Mouse (Mus musculus) erythroblast, embryonic 14.5 days (primary cell): ENCODE results near the gene Celf2. TPM values are rescaled to one million over a fixed set of nuclear protein-coding genes. Genes with fewer than 3 reads are reported as not detected.
A peak's percentile ranks its signal among the peaks of the same experiment; 100 is the strongest.

Experiments used
- H3K27me3 ChIP-seq: 2 replicates; pipeline ENCODE4 v1.6.1; 2012; ENCODE audit warnings: inconsistent platforms; ENCODE audit not compliant: control insufficient read depth
- H3K36me3 ChIP-seq: 2 replicates; pipeline ENCODE4 v1.6.1; 2012; ENCODE audit warnings: mild to moderate bottlenecking, inconsistent platforms; ENCODE audit not compliant: control insufficient read depth
- H3K4me1 ChIP-seq: 2 replicates; pipeline ENCODE4 v1.6.1; 2012; ENCODE audit warnings: inconsistent platforms; ENCODE audit not compliant: control insufficient read depth
- H3K4me3 ChIP-seq: replicated peaks from 2 replicates; pipeline ENCODE3; 2012; ENCODE audit warnings: moderate library complexity, mild to moderate bottlenecking, inconsistent platforms
- H3K9me3 ChIP-seq: 2 replicates; pipeline ENCODE4 v1.6.1; 2012; ENCODE audit warnings: low read length, inconsistent platforms, mixed read lengths; ENCODE audit not compliant: control insufficient read depth
- GATA1 ChIP-seq: IDR thresholded peaks from 2 replicates; pipeline ENCODE4 v1.6.1; 2012; ENCODE audit warnings: low read length, inconsistent platforms, mixed read lengths
- TAL1 ChIP-seq: IDR thresholded peaks from 3 replicates; pipeline ENCODE4 v1.6.1; 2012; ENCODE audit warnings: low read length, inconsistent platforms, mixed read lengths
- polyA plus RNA-seq: library from polyadenylated mRNA; stranded (reverse); fragments of >175 nt; gene quantifications from 2 replicates; pipeline ENCODE4 v1.2.3, GENCODE M21; 2012

Celf2 gene
- polyA plus RNA-seq, 1 experiment, result under 0.01 TPM

DNA sequence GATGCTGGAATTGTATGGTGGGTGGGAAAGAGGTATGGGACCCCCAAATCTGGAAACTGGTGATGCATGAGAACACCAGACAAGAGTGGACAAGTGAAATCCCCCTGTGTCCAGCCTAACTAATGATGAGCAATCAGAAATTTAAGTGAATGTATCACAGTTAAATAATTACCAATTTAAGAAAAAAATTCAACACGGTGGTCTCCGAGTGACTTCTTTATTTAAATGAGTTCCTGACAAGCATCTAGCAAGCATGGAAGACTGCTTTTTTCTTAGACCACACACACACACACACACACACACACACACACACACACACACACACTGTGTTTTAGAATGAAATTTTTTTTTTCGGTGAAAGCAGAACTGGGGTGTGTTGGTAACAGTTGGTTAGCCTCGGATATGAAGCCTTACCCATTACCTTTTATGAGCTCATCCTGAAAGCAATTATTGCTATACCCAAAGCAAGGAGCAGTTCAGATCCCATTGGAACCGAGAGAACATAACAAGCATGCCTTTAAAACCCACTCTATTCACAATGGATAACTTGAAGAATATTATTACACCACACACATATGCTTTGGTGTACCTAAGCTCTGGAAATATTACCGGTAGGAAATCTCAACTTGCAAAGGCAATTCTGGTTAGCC lies 627.0 kb downstream of the Celf2 start:
- Histone ChIP-seq H3K36me3 (no peaks in the 10 kb centered on the region), H3K4me1 (no peaks in the 10 kb centered on the region), H3K9me3 (no peaks in the 10 kb centered on the region), H3K4me3 (no peak overlapping the region), H3K27me3 (no peaks in the 10 kb centered on the region)
- TF ChIP-seq TAL1 (no peak), GATA1 (no peak)

DNA sequence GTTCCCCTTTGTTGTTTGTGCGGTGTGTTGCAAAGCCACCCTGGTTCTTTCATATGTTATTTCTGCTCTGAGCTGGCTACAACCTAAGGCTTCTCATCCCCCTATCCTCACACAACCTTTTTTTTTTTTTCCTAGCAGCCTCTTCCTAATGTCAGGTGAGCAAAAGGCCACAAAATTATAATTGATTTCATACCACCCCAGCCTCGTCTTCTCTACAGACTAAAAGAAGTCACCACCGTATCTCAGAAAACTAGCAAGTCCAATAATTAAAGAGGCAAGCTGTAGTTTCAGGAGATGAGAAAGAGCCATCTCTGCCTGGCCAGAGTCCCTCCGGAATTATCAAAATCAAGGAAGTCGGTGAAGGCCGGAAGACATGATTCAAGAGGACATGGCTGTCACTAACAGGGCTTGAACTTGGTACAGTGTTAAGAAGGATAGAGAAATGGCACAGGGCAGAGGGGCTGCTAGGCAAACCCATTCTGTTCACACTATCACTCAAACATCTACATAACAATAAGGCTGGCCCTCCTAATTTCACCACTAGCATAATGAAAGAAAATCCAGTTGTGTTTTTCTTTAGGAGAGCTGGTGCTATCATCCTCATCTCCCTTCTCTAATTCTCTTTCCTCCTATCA lies 628.3 kb downstream of the Celf2 start:
- Histone ChIP-seq H3K4me3 (no peak overlapping the region), H3K9me3 (no peaks in the 10 kb centered on the region), H3K27me3 (no peaks in the 10 kb centered on the region), H3K36me3 (no peaks in the 10 kb centered on the region), H3K4me1 (no peaks in the 10 kb centered on the region)
- TF ChIP-seq TAL1, result no peak

- Histone ChIP-seq H3K9me3 (no peaks in the 10 kb centered on the region), H3K36me3 (no peaks in the 10 kb centered on the region), H3K4me3 (no peak overlapping the region), H3K4me1 (no peaks in the 10 kb centered on the region), H3K27me3 (peaks cover 34% of the 10 kb centered on the region)
- TF ChIP-seq TAL1 (no peak), GATA1 (no peak)
Observed at GRCm38 (mm10) chr2:6877094-6877493, 632.3 kb downstream of the Celf2 start.

- Histone ChIP-seq H3K36me3 (no peaks in the 10 kb centered on the region), H3K27me3 (peaks cover 40% of the 10 kb centered on the region), H3K4me3 (no peak overlapping the region), H3K9me3 (no peaks in the 10 kb centered on the region), H3K4me1 (no peaks in the 10 kb centered on the region)
- no peak for TF ChIP-seq GATA1
- no peak for TF ChIP-seq TAL1
Observed at GRCm38 (mm10) chr2:6876547-6876946, 632.8 kb downstream of the Celf2 start.

GRCm38 (mm10) chr2:6875071-6875611 lies 634.2 kb downstream of the Celf2 start:
- Histone ChIP-seq H3K4me3 (no peak overlapping the region), H3K4me1 (no peaks in the 10 kb centered on the region), H3K27me3 (peaks cover 54% of the 10 kb centered on the region), H3K36me3 (no peaks in the 10 kb centered on the region), H3K9me3 (no peaks in the 10 kb centered on the region)
- TF ChIP-seq TAL1 (no peak), GATA1 (no peak)

DNA sequence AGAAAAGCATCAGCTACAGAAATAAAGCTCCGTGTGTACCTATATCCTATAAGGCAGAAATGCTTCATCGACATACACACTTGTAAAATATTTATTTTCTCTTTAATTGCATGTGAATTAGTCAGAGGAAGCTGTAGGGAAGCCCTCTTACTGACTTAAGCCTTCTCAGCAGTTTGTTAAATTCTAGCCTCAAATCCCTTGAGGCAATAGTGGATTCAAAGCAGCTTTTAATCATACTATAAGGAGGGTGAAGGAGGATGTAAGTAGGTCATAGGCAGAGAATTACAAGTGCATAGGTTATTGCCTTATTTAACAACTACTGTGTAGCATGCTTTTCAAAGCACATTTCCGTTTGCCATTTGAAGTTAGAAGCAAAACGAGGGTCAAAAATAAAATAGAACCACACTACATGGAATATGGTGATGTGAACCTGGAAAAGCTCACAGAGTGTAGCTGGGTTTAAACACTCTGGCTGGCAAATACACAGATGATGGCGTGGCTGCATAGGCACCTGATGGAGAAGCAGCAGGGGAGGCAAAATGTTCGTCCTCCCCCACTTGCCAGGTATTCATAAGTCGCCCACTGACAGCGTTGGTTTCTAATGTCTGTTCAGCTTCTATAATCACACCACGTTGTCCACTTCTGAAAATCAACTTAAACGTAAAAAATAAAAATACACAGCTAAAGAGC lies 635.0 kb downstream of the Celf2 start:
- Histone ChIP-seq H3K4me1 (no peaks in the 10 kb centered on the region), H3K4me3 (no peak overlapping the region), H3K36me3 (no peaks in the 10 kb centered on the region), H3K27me3 (peaks cover 59% of the 10 kb centered on the region), H3K9me3 (no peaks in the 10 kb centered on the region)
- TF ChIP-seq TAL1 (no peak), GATA1 (no peak)

- TF ChIP-seq GATA1 (no peak), TAL1 (no peak)
- H3K4me1 ChIP-seq, result no peaks in the 10 kb centered on the region
- no peaks in the 10 kb centered on the region for H3K9me3 ChIP-seq
- H3K36me3 ChIP-seq, result no peaks in the 10 kb centered on the region
- H3K4me3 ChIP-seq, result no peak overlapping the region
- H3K27me3 ChIP-seq, result peaks cover 59% of the 10 kb centered on the region
Observed at GRCm38 (mm10) chr2:6873711-6874110, 635.7 kb downstream of the Celf2 start.

DNA sequence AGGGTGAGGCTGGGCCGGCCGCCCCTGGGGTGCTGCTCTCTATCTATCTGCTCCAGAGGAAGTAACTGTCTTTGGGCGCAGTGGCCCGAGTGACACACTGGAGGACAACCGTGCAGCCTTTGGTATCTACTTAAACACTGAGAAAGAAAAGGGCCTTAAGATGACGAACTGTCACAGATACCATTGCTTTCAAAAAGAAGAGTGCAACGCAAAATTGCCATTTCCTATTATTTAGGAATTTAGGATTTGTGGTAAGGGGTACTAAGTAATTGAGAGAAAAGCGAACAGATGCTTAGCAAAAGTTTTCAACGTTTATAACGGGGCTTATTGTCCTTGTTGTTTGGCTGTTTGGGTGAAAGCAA lies 636.5 kb downstream of the Celf2 start:
- no peak for TF ChIP-seq TAL1
- TF ChIP-seq GATA1, result no peak
- Histone ChIP-seq H3K27me3 (peaks cover 59% of the 10 kb centered on the region), H3K4me3 (peak overlapping the region; percentile 16), H3K4me1 (no peaks in the 10 kb centered on the region), H3K36me3 (no peaks in the 10 kb centered on the region), H3K9me3 (no peaks in the 10 kb centered on the region)

DNA sequence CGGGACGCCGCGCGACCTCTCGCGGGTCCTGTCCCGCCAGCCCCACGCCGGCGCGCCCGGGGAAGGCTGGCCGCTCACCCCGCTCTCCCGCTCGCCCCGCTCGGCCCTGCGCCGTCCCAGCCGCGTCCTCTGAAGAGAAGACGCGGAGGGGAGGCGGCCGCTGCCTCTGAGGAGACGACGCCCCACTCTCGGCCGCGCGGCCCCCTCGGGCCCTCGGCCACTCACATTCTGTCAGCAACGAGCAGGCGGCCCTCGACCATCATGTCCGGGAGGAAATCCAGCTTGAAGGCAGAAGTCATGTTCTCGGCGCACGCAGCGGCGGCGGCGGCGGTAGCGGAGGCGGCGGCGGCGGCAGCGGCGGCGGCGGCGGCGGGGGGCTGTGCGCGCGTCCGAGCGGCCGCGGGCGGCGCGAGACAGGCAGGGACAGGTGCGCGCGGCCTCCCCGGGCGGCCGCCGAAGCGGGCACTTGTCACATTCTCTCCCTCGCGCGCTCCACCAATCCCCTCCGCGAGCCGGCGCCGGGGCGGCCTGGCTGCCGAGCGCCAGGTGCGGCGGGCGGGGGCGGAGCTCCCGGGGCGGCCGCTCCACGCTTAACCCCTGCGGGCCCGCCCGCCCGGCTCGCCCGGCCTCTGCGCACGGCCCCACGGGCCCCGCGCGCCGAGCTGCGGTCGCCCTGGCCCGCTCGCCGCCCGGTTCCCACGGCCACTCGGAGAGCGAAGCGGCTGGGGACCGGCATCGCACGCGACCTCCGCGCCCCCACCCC lies 637.1 kb downstream of the Celf2 start:
- no peak for TF ChIP-seq GATA1
- TF ChIP-seq TAL1, result no peak
- Histone ChIP-seq H3K36me3 (no peaks in the 10 kb centered on the region), H3K27me3 (peaks cover 59% of the 10 kb centered on the region)

More for the DNA sequence above, 637.1 kb downstream of the Celf2 start:
- H3K9me3 ChIP-seq, result no peaks in the 10 kb centered on the region
- no peaks in the 10 kb centered on the region for H3K4me1 ChIP-seq
- peak overlapping the region; percentile 52 for H3K4me3 ChIP-seq
